ENCODE assay signal across 13 mouse cellular contexts in genomic region chr1:187098285-187098684, GRCm38 (mm10).
"Had no signal": no experiment of that assay in that cellular context is flagged by ENCODE, and none has a peak within 500 bp of the region (broad histone marks: within the 10 kb centered on the region; RNA-seq: fewer than 3 reads in every experiment).

No protein-coding gene starts in this region.

- H3K36me3 ChIP-seq: limb, embryonic 13.5 days; midbrain, embryonic 12.5 days had no signal

- H3K27ac ChIP-seq: kidney, postnatal 0 days; limb, embryonic 13.5 days; liver, embryonic 14.5 days; midbrain, embryonic 12.5 days had no signal

- H3K9ac ChIP-seq: limb, embryonic 13.5 days; liver, embryonic 14.5 days; midbrain, embryonic 12.5 days had no signal

- H3K4me3 ChIP-seq: limb, embryonic 13.5 days; midbrain, embryonic 12.5 days had no signal

- H3K9me3 ChIP-seq: limb, embryonic 13.5 days; midbrain, embryonic 12.5 days had no signal

- H3K4me1 ChIP-seq: limb, embryonic 13.5 days; midbrain, embryonic 12.5 days had no signal

- ATAC-seq: midbrain, embryonic 16.5 days had no signal

- H3K27me3 ChIP-seq: limb, embryonic 13.5 days; midbrain, embryonic 12.5 days had no signal

- DNase-seq: kidney, adult 9 months; kidney, postnatal 36 days; left cerebral cortex, postnatal 4 days; lung, adult 18-20 months; lung, postnatal 4 days; right cerebral cortex, adult 18-20 months; right cerebral cortex, postnatal 25 days; thymus, postnatal 36 days had no signal

- H3K4me2 ChIP-seq: limb, embryonic 13.5 days; midbrain, embryonic 12.5 days had no signal
